Comparison of ENCODE assay signal across 19 mouse cellular contexts in the genomic region with DNA sequence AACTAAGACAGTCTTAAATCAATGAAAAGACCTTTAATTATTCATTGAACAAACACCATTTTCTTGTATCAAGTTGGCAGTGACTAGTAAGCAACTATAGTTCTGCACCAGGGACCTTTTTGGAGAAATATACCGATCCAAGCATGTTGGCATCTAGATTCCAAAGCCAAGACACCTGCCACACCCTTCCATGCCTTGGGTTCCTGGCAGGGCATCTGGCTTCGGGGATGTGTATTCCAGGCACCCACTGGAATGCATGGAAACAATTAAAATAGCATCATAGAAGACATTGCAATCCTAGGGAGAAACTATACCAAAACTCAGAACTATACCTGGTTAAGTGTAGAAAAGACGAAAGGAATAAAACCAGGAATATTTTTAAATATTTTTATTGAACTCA. TPM values are rescaled to one million over a fixed set of nuclear protein-coding genes. Genes with fewer than 3 reads are reported as not detected.
"Had no signal": no experiment of that assay in that cellular context is flagged by ENCODE, and none has a peak within 500 bp of the region (broad histone marks: within the 10 kb centered on the region; RNA-seq: fewer than 3 reads in every experiment).

No protein-coding gene starts in this region.

- DNase-seq: right cerebral cortex, postnatal 14 days; thymus, adult 2 months; thymus, postnatal 25 days; thymus, postnatal 4 days had no signal

- ATAC-seq: midbrain, embryonic 13.5 days; midbrain, embryonic 16.5 days had no signal

- H3K27me3 ChIP-seq: midbrain, embryonic 13.5 days; neural tube, embryonic 12.5 days; stomach, embryonic 15.5 days had no signal

- H3K4me3 ChIP-seq: midbrain, embryonic 10.5 days; midbrain, embryonic 13.5 days; neural tube, embryonic 12.5 days; stomach, embryonic 15.5 days had no signal

- H3K4me2 ChIP-seq: lung, embryonic 14.5 days; midbrain, embryonic 13.5 days; neural tube, embryonic 12.5 days; stomach, embryonic 15.5 days had no signal

- H3K9me3 ChIP-seq: midbrain, embryonic 10.5 days; midbrain, embryonic 13.5 days; neural tube, embryonic 12.5 days; stomach, embryonic 15.5 days had no signal

- H3K4me1 ChIP-seq: stomach, embryonic 15.5 days had no signal

- H3K27ac ChIP-seq: midbrain, embryonic 10.5 days; midbrain, embryonic 13.5 days; neural tube, embryonic 12.5 days; stomach, embryonic 15.5 days; stomach, postnatal 0 days had no signal

- H3K36me3 ChIP-seq: midbrain, embryonic 10.5 days; midbrain, embryonic 13.5 days; neural tube, embryonic 12.5 days; stomach, embryonic 15.5 days had no signal

- H3K9ac ChIP-seq: lung, embryonic 14.5 days; midbrain, embryonic 13.5 days; neural tube, embryonic 12.5 days; stomach, embryonic 15.5 days had no signal

RNA-seq across cellular contexts. Expression of a gene that starts 3.5 kb away (rescaled TPM):
- total RNA-seq: megakaryocyte, adult 5-6 weeks; megakaryocyte-erythroid progenitor cell, adult 5-6 weeks; neutrophil, adult 5-6 weeks had no signal
- polyA plus RNA-seq: liver, embryonic 16.5 days; lung, embryonic 14.5 days; lung, embryonic 16.5 days; midbrain, embryonic 10.5 days; midbrain, embryonic 13.5 days; midbrain, embryonic 16.5 days; neural tube, embryonic 12.5 days; neural tube, embryonic 14.5 days; spleen, adult 2 months; stomach, embryonic 15.5 days; thymus, adult 2 months; urinary bladder, adult 2 months had no signal

RNA-seq across cellular contexts. Expression of a gene that starts 44.4 kb away (rescaled TPM):
- total RNA-seq: megakaryocyte, adult 5-6 weeks; megakaryocyte-erythroid progenitor cell, adult 5-6 weeks had no signal

RNA-seq across cellular contexts. Expression of a gene that starts 46.7 kb away (rescaled TPM):
- total RNA-seq: megakaryocyte, adult 5-6 weeks; megakaryocyte-erythroid progenitor cell, adult 5-6 weeks; neutrophil, adult 5-6 weeks had no signal
- polyA plus RNA-seq: liver, embryonic 16.5 days; lung, embryonic 14.5 days; lung, embryonic 16.5 days; midbrain, embryonic 10.5 days; midbrain, embryonic 13.5 days; midbrain, embryonic 16.5 days; neural tube, embryonic 12.5 days; neural tube, embryonic 14.5 days; spleen, adult 2 months; stomach, embryonic 15.5 days; stomach, postnatal 0 days had no signal
